Mouse (Mus musculus) CH12.LX (cell line): ENCODE measurements around the gene 4930539E08Rik.

Experiments
- CTCF ChIP-seq, 2 experiments: IDR thresholded peaks in 1 of 2; conservative IDR thresholded peaks in 1 of 2; 2 replicates each; pipeline ENCODE4 v1.5.1; 2011 to 2012; ENCODE audit warnings: low read depth in 2 of 2, low read length in 2 of 2, improper control_type of control experiment in 1 of 2, inconsistent platforms in 1 of 2, mild to moderate bottlenecking in 1 of 2, moderate library complexity in 1 of 2
- GABPA ChIP-seq: IDR thresholded peaks from 2 replicates; pipeline ENCODE4 v1.6.1; 2012; ENCODE audit warnings: low read depth, low read length, improper control_type of control experiment, inconsistent platforms; ENCODE audit not compliant: insufficient replicate concordance
- SMC3 ChIP-seq: IDR thresholded peaks from 2 replicates; pipeline ENCODE4 v1.6.1; 2011; ENCODE audit warnings: low read depth, low read length, improper control_type of control experiment

GRCm38 (mm10) chr17:28942101-28942500 lies 27.0 kb upstream of the 4930539E08Rik start:
- TF ChIP-seq SMC3: no peak
- TF ChIP-seq CTCF (conservative IDR thresholded peaks at IDR 0.05 in 1 of 2, IDR thresholded peaks at IDR 0.05 in 1 of 2; ENCODE audit: low read depth in 2 of 2, low read length in 2 of 2): no peak
- no peak for TF ChIP-seq GABPA
